Mouse (Mus musculus): ENCODE measurements around the gene Wdr66.

- TF ChIP-seq CTCF (IDR thresholded peaks at IDR 0.05; ENCODE audit: borderline replicate concordance, insufficient read depth, low read depth, low read length) (no peak), POLR2A (IDR thresholded peaks at IDR 0.05; ENCODE audit: borderline replicate concordance, insufficient read depth, low read length) (no peak)
Observed at GRCm38 (mm10) chr5:123333566-123333965, 81.7 kb downstream of the Wdr66 start.
